Mouse (Mus musculus) cerebellum, adult 2 months (tissue): ENCODE measurements at regions not wholly inside any gene's neighbourhood (a gene's known extent, or its start where the extent isn't known, plus 50 kb on each side); places are given as distances from the start of the nearest gene placed in this dataset.

Experiments
- CTCF ChIP-seq: fragments of 200-500 bp; IDR thresholded peaks from 2 replicates; pipeline ENCODE4 v1.5.1; 2011; ENCODE audit warnings: low read depth, mild to moderate bottlenecking, control low read depth, low read length, moderate library complexity, borderline replicate concordance; ENCODE audit not compliant: insufficient read depth
- POLR2A ChIP-seq: fragments of 200-500 bp; IDR thresholded peaks from 2 replicates; pipeline ENCODE4 v1.6.1; 2011; ENCODE audit warnings: low read length, control low read depth, borderline replicate concordance; ENCODE audit not compliant: insufficient read depth

GRCm38 (mm10) chr16:49520411-49520810 lies 178.6 kb upstream of the Ift57 start:
- no peak for TF ChIP-seq POLR2A
- no peak for TF ChIP-seq CTCF
